Mouse (Mus musculus): ENCODE data around the gene Bola1. TPM values are rescaled to one million over a fixed set of nuclear protein-coding genes. Genes with fewer than 3 reads are reported as not detected.
"Not testable (repeated sequence)": the region's sequence is repeated elsewhere in the genome, so short reads cannot be mapped to it uniquely, and the experiment has no call there.

The Bola1 gene
- total RNA-seq, 2 experiments from 2014 or later, result 20.4 to 23.2 TPM

GRCm38 (mm10) chr3:96228828-96229227, 9.3 kb upstream of the Bola1 start:
- DNase-seq (ENCODE audit: low spot score in 2 of 2), result no peak

- DNase-seq (ENCODE audit: low spot score in 2 of 2), result no peak
Measured at GRCm38 (mm10) chr3:96226695-96227648, 7.5 kb upstream of the Bola1 start.

GRCm38 (mm10) chr3:96225421-96225820, 5.9 kb upstream of the Bola1 start:
- no peak for DNase-seq (ENCODE audit: low spot score in 2 of 2)

GRCm38 (mm10) chr3:96222774-96223173, 3.3 kb upstream of the Bola1 start:
- no peak for DNase-seq (ENCODE audit: low spot score in 2 of 2)

GRCm38 (mm10) chr3:96221640-96222038, 2.1 kb upstream of the Bola1 start:
- DNase-seq (ENCODE audit: low spot score in 2 of 2), result no peak

- peak; percentile 32 to 50 for DNase-seq (ENCODE audit: low spot score in 2 of 2)
Measured at GRCm38 (mm10) chr3:96220765-96221639, 1.5 kb upstream of the Bola1 start, which contains the start of the genes Hist2h2ac and Hist2h2be. Gene Hist2h2ac, minus strand, starts transcription at chr3:96220880. Gene Hist2h2be, plus strand, starts transcription at chr3:96221119.

- DNase-seq (ENCODE audit: low spot score in 2 of 2), result peak in 1 of 2 experiments; percentile 64
Measured at GRCm38 (mm10) chr3:96220131-96220764, 739 bp upstream of the Bola1 start.

- DNase-seq (ENCODE audit: low spot score in 2 of 2), result no peak
Measured at GRCm38 (mm10) chr3:96219191-96219641, 293 bp downstream of the Bola1 start.

GRCm38 (mm10) chr3:96209242-96209641, 10.3 kb downstream of the Bola1 start:
- DNase-seq (ENCODE audit: low spot score in 2 of 2), result no peak

- DNase-seq (ENCODE audit: low spot score in 2 of 2), result no peak
Measured at GRCm38 (mm10) chr3:96207819-96208218, 11.7 kb downstream of the Bola1 start.

- no peak for DNase-seq (ENCODE audit: low spot score in 2 of 2)
Measured at GRCm38 (mm10) chr3:96199731-96200130, 19.8 kb downstream of the Bola1 start.

- not testable (repeated sequence) for DNase-seq (ENCODE audit: low spot score in 2 of 2)
Measured at GRCm38 (mm10) chr3:96198601-96199251, 20.8 kb downstream of the Bola1 start.

- DNase-seq (ENCODE audit: low spot score in 2 of 2), result no peak
Measured at GRCm38 (mm10) chr3:96198181-96198580, 21.3 kb downstream of the Bola1 start.

GRCm38 (mm10) chr3:96197129-96197749, 22.3 kb downstream of the Bola1 start:
- peak in 1 of 2 experiments; percentile 84 for DNase-seq (ENCODE audit: low spot score in 2 of 2)

- no peak for DNase-seq (ENCODE audit: low spot score in 2 of 2)
Measured at GRCm38 (mm10) chr3:96196437-96197128, 22.9 kb downstream of the Bola1 start.

- DNase-seq (ENCODE audit: low spot score in 2 of 2), result no peak
Measured at GRCm38 (mm10) chr3:96195616-96196313, 23.7 kb downstream of the Bola1 start.

GRCm38 (mm10) chr3:96194966-96195365, 24.5 kb downstream of the Bola1 start:
- DNase-seq (ENCODE audit: low spot score in 2 of 2), result no peak

- no peak for DNase-seq (ENCODE audit: low spot score in 2 of 2)
Measured at GRCm38 (mm10) chr3:96192977-96193376, 26.5 kb downstream of the Bola1 start.

- DNase-seq (ENCODE audit: low spot score in 2 of 2), result no peak
Measured at GRCm38 (mm10) chr3:96182382-96182776, 37.1 kb downstream of the Bola1 start.
